Mouse (Mus musculus) ovary, adult 18-20 months (tissue): ENCODE results near the gene Trim80.
"Not testable (repeated sequence)": the region's sequence is repeated elsewhere in the genome, so short reads cannot be mapped to it uniquely, and the experiment has no call there.

Source experiments
- DNase-seq: peaks from one replicate; pipeline ENCODE4 v3.0.0; 2022; ENCODE audit warnings: low spot score, mixed read lengths

The Trim80 gene

DNA sequence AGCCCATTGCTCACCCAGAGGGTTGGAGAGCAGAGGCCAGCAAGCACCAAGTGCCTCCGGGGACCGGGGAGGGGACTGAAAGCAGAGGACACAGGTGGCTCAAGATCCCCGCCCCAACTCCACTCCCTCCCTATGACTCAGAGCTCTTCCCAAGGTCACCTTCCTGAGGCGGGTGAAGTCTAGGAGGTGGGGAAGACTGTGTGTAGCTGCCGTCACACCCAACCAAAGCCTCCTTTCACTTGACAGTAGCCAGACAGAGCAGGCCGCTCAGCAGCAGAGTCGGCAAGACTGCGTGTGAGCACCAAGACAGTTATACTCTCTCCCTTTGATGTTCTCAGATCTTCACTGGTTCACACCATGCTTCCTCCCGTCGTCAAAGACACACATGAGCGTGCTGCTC is 23.1 kb downstream of the Trim80 start:
- no peak for DNase-seq

DNA sequence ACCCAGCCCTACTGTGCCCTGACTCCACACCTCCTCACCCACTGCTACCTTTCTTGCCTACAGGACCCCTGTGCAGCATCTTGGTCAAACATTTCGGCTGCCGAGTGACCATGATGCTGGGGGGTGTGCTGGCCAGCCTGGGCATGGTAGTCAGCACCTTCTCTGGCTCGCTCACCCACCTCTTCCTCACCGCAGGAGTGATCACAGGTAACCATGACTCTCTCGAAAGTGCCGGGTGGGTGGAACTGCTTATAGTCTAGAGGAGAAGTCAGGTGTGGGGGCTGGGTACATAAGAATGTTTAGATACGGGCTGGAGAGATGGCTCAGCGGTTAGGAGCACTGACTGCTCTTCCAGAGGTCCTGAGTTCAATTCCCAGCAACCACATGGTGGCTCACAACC is 24.5 kb downstream of the Trim80 start:
- DNase-seq: no peak

DNA sequence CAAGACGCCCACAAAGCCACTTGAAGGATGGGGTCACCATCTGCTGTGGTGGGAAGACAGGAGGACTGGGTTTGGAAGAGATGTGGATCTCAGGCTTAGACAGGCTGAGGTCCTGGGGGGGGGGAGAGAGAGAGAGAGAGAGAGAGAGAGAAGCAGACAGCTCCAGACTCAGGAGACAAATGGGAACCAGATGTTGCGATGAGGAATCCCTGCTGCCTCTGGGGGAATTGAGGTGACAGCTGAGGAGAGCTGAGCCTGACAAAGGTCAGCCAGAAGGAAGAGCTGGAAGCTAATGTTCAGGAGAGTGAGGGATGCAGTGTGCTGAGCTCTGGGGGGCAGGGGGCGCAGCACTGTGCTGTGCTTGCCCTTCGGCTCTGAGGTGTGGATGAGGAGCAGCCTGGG is 26.9 kb downstream of the Trim80 start:
- no peak for DNase-seq

DNA sequence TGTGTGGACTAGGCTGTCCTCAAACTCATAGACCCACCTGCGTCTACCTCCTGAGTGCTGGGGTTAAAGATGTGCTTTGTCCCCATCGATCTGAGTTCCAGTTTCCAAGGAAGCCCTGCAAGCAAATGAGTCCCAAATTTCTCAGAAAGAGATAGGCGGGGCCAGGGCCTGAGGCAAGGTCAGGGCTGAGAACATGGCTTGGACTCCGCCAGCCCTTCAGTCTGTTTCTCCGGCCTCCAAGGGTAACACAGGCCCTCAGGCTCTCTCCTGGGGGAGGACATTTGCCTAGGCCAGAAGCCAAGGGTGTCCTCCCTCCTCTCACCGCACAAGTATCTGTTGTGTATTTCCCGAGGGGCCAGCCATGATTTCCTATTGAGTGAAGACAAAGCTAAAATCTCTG is 31.8 kb downstream of the Trim80 start:
- DNase-seq: peak; percentile 66

DNA sequence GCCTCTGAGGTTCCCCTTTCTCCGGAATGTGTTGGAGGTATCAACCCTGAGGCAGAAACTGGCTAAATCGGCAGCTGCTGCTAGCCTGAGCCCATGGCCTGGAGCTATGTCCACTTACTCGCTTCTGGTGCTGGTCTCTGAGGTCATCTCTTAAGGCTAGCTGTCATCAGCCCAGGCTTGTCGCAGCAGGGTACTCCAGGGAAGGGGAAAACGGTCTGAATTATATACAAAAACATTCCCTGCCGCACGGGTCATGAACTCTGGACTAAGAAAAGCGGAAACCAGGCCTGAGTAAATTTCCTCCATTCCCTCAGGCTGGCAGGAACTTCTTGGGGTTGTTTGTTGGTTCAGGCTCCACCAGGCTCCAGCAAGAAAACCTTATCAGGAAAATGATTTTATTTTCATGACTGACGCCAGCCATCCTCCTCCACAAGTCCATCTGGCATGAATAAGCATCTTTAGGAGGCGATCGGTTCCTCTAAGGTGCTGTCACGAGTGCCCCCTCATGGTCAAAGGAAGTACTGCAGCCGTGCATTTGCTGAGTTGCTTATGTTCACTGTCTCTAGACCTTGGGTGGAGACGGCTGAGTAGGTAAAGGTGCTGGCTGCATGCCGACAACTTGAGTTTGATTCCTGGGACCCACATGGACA is 33.4 kb downstream of the Trim80 start:
- DNase-seq: peak; percentile 83

DNA sequence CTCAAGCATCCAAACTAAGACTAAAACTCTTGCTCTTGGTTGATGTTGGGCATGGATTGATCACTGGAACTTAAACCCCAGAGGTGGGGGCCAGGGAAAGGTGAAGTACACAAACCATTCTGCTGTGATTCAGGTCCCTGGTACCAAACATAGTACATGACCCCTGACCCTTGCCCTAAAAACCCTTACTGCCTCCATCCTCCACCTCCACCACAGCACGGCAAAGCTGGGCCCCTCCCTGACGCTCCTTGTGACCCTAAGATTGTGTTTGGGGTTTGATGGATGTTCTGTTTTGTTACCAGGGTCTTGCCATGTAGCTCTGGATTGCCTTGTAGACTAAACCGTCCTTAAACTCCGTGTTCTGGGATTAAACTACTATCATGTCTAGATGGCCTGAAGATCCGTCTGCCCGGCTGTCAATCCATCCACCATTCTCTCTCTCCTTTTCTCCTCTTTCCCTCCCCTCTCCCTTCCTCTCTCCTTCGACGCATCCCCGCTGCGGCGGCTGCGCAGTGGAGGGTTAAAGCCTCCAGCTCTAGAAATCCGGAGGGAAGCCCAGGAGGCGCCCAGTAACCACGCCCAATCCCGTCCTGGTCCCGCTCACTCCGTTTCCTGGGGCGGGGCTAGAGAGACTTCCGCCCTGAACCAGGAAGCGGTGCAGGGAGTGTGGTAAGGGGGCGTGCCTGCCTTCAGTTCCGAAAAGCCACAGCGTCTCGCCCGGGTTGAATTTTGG is 34.8 kb downstream of the Trim80 start, which contains the start of gene Armc7:
Armc7 (plus strand) TSS at position 643 of the 733 bp plus-strand sequence.
- DNase-seq: peak; percentile 93

DNA sequence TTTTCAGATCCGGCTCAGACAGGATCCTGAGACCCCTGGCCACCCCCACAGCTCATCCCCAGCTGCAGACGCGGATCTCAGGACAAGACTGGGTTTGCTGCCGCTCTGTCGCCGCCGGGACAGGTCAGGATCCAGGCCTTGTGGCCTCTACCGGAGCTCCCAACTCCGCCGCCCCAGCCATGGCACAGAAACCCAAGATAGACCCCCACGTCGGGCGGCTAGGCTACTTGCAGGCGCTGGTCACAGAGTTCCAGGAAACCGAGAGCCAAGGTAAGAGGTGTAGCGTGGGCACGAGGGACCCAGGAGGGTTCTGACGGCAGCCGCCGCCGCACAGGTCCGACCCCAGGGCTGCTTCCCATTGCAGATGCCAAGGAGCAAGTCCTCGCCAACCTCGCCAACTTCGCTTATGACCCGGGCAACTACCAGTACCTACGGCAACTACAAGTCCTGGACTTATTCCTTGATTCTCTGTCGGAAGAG is 35.5 kb downstream of the Trim80 start:
- DNase-seq: no peak

DNA sequence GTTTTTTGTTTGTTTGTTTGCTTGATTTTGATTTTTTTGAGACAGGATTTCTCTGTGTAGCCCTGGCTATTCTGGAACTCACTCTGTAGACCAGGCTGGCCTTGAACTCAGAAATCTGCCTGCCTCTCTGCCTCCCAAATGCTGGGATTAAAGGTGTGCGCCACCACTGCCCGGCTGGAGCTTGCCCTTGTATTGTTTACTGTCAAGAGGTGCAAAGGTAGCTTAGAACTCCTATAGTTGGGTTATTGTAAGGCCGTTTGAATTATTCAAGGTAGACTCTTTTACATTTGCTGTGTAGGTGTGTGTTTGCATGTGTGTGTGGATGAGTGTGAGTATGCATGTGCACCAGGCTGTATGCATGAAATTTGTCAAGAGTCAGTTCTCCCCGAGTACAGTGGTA is 36.3 kb downstream of the Trim80 start:
- DNase-seq: not testable (repeated sequence)

DNA sequence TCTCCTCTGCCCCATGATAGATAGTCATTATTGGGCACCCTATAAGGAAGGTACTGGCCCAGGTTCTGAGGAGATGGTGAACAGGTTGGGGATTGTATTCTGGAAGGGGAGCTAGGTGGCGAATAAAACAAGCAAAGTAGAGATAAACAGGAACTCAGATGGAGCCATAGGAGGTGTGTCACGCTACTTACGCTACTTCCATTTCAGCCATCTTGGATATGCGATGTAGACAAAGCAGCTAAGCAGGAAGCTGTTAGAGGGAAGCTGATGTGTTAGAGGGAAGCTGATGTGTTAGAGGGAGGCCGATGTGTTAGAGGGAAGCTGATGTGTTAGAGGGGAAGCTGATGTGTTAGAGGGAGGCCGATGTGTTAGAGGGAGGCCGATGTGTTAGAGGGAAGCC is 37.0 kb downstream of the Trim80 start:
- DNase-seq: not testable (repeated sequence)

DNA sequence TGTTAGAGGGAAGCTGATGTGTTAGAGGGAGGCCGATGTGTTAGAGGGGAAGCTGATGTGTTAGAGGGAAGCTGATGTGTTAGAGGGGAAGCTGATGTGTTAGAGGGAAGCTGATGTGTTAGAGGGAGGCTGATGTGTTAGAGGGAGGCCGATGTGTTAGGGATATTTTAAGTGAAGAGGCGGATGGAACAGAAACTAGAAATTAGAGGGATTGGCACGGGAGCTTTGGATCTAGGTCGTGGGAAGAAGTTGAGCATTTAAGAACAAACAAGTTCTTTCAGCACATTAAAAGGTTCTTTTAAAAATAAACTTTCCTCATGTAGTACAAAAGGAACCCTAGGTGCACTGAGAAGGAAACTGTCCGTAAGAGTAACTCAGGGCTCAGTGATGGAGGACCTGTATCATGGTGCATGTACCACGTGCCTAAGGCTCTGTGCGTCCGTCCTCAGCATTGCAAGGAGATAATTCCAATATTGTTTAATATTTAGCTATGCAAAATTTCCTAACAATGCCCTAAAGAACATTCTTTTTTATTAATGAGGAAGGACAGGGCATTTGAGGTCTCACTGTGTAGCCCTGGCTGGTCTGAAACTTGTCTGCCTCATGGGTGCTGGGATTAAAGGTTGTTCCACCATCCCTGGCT is 38.1 kb downstream of the Trim80 start:
- DNase-seq: no peak

DNA sequence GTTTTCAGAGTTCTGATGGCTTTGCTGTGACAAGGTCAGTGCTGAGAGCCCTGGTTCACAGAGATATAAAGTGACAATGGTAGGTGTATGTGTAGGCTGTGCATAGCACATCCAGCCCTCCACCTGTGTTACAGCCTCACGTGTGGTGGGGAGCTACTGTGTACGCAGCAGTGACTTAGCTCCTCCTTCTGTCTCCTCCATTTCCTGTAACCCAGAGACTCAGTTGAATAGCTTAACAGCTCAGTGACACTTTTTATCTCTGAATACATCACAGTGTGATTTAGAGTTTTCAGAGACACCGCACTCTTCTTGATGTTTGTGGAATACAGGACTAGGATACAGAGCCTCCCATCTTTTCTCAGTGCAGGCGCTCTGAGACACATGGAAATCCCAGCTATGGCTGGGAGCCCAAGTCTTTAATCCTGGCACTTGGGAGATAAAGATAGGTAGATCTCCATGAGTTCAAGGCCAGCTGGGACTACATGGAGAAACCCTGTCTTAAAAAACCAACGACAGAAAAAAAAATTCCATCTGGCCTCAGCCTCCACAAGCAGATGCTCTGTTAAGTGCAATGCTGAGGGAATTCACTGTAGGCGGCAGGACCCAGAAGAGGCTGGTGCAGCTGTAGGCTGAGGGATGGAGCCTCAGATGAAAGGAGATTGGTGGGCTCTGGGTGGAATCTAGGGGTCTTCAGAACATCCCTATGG is 41.4 kb downstream of the Trim80 start:
- DNase-seq: no peak

DNA sequence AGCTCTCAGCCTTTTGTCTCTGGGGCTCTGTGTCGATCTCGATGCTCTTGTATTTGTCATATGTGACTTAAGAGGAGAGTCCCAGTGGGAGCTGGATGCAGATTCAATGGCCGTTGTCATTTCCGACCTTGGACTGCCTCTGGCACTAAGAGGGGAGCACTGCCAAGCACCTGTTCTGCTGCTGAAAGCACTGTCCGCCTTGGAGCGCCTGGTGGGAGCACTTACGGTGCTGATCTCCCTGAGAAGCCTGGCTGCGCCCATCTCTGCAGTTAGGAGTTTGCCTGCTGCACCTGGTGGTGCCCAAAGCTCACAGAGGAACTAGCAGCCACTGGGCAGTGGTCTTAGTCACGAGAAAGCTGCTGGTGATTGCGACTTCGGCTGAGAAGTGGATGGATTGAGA is 42.9 kb downstream of the Trim80 start:
- DNase-seq: no peak

DNA sequence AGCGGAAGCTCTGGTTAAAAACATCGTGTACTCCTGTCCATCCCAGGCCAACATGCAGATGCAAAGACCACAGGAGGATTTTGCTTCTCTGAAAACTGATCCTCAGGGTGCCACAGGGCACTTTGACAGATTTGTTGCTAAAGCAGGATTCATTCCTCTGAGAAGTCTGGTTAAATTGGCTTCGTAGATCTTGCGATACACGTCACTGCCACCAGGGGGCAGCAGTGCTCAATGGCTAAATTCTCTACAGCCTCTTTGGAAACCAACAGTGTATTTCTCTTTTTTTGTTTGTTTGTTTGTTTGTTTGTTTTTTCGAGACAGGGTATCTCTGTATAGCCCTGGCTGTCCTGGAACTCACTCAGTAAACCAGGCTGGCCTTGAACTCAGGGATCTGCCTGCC is 43.4 kb downstream of the Trim80 start:
- DNase-seq: no peak

DNA sequence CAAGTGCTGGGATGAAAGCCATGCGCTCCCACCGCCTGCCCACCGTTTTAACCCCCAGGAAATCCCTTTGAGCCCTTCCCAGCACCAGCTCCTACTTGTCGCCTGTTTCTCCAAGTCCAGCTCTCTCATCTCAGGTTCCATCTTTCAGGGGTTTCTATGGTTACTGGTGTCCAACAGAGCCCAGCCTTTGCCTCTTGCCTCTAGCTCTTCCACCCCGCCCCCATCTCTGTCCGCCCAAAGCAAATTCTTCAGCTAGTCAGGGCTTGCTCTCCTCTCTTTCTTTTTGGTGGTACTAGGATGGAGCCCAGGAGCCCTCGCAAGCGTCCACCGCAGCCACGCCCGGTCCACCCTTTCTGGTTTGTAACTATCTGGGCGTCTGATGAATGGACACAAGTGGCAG is 44.8 kb downstream of the Trim80 start:
- no peak for DNase-seq

DNA sequence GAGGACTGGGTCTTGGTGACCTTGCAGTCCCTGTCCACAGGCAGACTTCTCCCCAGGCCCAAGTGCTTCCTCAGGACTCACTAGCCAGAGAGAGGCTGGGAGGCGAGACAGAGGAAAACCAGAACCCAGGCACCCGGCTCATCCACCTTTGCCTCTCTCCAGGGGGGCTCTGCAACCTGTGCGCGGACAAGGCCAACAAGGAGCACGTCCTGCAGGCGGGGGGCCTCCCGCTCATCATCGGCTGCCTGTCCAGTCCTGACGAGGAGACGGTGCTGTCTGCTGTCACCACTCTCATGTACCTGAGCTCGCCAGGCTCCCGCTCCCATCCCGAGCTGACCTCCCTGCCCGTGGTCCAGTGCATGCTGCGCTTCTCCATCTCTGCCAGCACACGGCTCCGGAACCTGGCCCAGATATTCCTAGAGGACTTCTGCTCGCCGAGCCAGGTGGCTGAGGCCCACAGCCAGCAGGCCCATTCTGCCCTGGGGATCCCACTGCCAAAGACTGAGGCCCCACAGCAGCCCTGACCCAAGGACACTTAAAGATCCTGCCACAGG is 48.3 kb downstream of the Trim80 start:
- DNase-seq: no peak

DNA sequence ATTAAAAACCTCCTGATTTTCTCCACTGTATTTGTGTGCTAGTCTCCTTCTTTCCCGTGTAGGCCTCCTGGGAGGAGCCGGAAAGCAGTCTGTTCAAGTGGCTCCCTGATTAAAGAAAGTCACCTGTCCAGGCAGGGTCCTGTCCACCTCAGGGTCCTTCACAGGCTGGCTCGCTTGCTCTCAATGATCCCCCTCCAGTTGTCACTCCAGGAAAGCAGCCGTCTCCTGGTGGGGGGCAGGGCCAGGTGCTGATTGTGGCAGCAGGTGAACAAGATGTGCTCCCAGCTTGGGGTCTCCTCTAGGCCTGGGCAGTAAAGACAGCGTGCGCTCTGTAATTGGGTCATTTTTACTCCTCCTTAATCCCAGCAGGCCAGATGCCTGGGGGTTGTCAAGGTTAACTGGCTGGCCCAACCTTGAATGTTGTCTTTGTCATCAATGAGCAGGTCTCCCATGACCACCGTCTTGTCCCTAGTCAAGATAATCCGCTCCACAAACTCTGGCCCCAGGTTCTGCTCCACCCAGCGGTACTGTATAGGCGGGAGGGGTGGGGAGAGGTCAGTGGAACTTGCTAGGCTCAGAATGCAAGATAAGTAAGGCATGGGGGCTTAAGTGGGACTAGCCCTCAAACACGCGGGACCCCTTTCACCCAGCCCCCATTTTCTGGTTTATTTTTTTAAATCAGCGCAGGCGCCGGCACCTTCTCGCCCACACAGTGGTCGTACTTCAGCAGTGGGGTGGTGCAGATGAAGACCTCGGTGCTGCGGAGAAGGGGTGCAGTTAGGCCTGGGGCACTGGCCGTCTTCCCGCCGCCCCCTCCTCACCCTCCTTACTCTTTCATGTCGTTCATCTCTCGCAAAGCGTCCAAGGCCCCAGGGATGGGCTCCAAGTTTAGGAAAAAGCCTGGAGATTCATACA is 50.4 kb downstream of the Trim80 start:
- DNase-seq: peak; percentile 18

DNA sequence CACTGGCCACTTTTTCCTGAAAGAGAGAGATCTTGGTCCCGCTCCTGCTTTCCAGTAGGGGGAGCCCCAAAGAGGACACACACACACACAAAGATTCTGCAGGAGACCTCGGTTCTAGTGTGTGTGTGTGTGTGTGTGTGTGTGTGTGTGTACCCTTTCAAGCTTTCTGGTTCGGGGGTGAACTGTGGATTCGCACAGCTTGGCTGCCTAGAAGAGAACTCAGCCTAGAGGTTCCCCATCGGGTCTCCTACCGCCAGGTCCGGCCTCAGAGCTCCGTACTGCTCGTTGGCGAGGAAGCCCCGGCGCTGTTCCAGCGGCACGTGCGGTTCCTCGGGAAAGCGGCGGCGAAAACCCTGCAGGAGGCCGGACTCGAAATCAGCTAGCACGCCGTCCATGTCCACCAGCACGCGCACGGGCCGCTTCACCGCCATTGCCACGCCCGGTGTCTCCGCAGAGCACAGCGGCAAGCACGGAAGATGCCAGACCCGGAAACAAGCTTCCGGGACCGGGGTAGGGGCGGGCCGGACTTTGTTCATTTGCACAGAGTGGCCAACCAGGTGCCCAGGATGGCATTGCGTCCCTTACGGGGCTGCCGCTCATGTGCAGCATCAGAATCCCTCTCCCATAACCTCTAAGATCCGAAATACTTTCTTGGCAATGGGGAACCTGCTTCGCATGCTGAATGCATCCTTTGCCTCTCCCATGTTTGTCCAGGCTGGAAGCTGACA is 51.2 kb downstream of the Trim80 start, which contains the start of gene Nt5c:
Nt5c (minus strand) TSS at position 507 of the 728 bp plus-strand sequence.
- peak; percentile 69 for DNase-seq

DNA sequence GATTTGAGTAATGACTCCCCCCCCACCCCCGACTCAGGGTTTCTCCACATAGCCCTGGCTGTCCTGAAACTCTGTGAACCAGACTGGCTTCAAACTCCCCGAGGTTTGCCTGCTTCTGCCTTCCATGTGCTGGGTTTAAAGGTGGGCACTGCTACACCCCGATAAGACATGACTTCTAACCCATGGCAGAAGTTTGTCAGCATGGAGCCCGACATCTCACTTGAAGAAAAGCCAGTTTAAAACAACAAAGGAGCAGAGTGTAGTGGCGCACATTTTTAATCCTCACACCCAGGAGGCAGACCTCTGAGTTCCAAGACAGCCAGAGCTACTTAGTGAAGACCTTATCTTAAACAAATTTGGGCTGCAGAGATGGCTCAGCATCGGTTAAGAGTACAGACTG is 52.0 kb downstream of the Trim80 start:
- DNase-seq: no peak

DNA sequence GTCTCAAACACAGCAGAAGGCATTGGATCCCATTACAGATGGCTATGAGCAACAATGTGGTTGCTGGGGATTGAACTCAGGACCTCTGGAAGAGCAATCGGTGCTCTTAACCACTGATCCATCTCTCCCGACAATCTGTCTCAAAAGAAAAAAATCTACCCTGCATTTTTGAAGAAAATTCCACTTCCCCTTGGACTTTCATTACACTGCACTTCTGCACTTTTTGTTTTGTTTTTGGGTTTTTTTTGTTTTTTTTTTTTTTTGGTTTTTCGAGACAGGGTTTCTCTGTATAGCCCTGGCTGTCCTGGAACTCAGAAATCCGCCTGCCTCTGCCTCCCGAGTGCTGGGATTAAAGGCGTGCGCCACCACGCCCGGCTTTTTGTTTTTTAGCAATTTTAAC is 56.2 kb downstream of the Trim80 start:
- not testable (repeated sequence) for DNase-seq
